Mouse (Mus musculus): ENCODE results near the gene Cpne9. TPM values are rescaled to one million over a fixed set of nuclear protein-coding genes. Genes with fewer than 3 reads are reported as not detected.

Gene Cpne9
- total RNA-seq, 1 experiment: 2.9 TPM

DNA sequence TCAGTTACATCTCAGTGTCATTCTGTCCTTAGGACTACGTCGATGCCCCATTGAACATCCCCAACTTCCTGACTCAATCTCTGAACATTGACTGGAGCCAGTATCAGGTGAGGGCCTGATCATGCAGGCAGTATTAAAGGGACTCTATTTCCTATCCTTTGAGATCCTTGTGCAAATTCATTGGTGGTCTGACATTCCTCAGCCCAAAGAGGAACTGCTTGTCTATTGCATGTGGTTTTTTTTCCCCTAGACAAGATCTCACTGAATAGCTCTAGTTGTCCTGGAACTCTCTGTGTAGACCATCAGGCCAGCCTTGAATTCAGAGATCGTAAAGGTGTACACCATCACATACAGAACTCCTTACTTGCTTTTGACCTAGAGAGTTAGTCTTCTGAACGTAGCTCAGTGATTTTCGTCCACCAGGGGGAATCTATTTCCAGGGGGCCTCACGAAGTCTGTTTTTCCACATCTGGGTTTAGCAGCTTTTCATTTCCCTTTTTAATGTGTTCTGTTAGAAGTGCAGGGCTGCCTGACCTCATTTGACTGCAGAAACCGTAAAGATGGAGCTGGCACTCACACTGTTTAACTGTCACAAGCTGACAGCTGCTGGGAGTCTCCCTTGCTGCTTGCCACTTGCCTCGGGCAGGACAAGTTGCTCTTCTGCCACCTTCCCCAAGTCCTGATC, 20.8 kb upstream of the Cpne9 start:
- no peak for DNase-seq (ENCODE audit: low read depth, low spot score)
- Histone ChIP-seq H3K27ac (ENCODE audit: insufficient read depth, low read depth, low read length, poor library complexity, severe bottlenecking) (peak overlapping the region; percentile 18; the same call in 1 of the 2 replicates), H3K4me3 (ENCODE audit: insufficient read depth in 1 of 2, low read depth in 1 of 2, low read length in 2 of 2, poor library complexity in 1 of 2, severe bottlenecking in 1 of 2) (no peak overlapping the region), H3K9me3 (ENCODE audit: control insufficient read depth, insufficient read depth, low read depth, low read length) (no peaks in the 10 kb centered on the region), H3K4me1 (ENCODE audit: control insufficient read depth in 2 of 2, insufficient read depth in 2 of 2, low read length in 2 of 2, poor library complexity in 1 of 2) (peaks cover 0 to 2% of the 10 kb centered on the region in 2 experiments; a peak in 1 of 4 replicates), H3K9ac (ENCODE audit: insufficient read depth, low read depth, low read length, poor library complexity, severe bottlenecking) (no peak overlapping the region), H3K36me3 (ENCODE audit: control insufficient read depth, insufficient read depth, low read length, poor library complexity, severe bottlenecking) (peaks cover 36% of the 10 kb centered on the region)
- in situ Hi-C loops (cut with MboI; ENCODE audit: low sequenced_read_pairs in 2 of 2, unreplicated experiment in 2 of 2): no loop called here
- TF ChIP-seq ZNF384 (IDR thresholded peaks at IDR 0.05; ENCODE audit: low read depth, low read length) (no peak), HCFC1 (IDR thresholded peaks at IDR 0.05; ENCODE audit: borderline replicate concordance, insufficient read depth, low read length) (no peak), ZC3H11A (IDR thresholded peaks at IDR 0.05; ENCODE audit: borderline replicate concordance, low read depth, low read length) (no peak), MAFK (IDR thresholded peaks at IDR 0.05; ENCODE audit: insufficient read depth, low read depth, low read length) (no peak), CHD2 (IDR thresholded peaks at IDR 0.05; ENCODE audit: low read depth, low read length) (no peak)

DNA sequence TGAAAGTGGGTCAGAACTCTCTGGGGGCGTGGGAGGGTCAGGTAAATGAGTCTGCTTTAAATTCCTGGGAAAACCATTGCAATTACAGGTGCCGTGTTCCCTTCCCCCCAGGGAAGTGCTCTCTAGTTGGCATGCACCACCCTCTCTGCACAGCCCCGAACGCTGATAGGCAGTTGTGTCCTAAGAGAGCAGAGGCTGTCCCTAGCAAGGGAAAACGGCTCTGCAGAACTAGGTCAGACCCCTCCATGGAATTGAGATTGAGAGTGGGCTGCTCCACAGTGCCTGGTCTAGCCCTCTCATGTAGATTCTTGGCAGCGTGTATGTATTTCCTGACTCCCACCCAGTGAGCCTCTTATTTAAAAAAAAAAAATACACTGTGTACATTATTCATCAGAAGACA, 18.6 kb upstream of the Cpne9 start:
- DNase-seq (ENCODE audit: low read depth, low spot score): no peak
- H3K36me3 ChIP-seq (ENCODE audit: control insufficient read depth, insufficient read depth, low read length, poor library complexity, severe bottlenecking): peaks cover 34% of the 10 kb centered on the region
- TF ChIP-seq ZC3H11A (IDR thresholded peaks at IDR 0.05; ENCODE audit: borderline replicate concordance, low read depth, low read length) (no peak), ZNF384 (IDR thresholded peaks at IDR 0.05; ENCODE audit: low read depth, low read length) (no peak), CHD2 (IDR thresholded peaks at IDR 0.05; ENCODE audit: low read depth, low read length) (no peak), HCFC1 (IDR thresholded peaks at IDR 0.05; ENCODE audit: borderline replicate concordance, insufficient read depth, low read length) (no peak), MAFK (IDR thresholded peaks at IDR 0.05; ENCODE audit: insufficient read depth, low read depth, low read length) (no peak)
- H3K4me3 ChIP-seq (ENCODE audit: insufficient read depth in 1 of 2, low read depth in 1 of 2, low read length in 2 of 2, poor library complexity in 1 of 2, severe bottlenecking in 1 of 2): no peak overlapping the region
- no peak overlapping the region for H3K9ac ChIP-seq (ENCODE audit: insufficient read depth, low read depth, low read length, poor library complexity, severe bottlenecking)
- H3K27ac ChIP-seq (ENCODE audit: insufficient read depth, low read depth, low read length, poor library complexity, severe bottlenecking): no peak overlapping the region
- in situ Hi-C loops (cut with MboI; ENCODE audit: low sequenced_read_pairs in 2 of 2, unreplicated experiment in 2 of 2): no loop called here
- H3K9me3 ChIP-seq (ENCODE audit: control insufficient read depth, insufficient read depth, low read depth, low read length): no peaks in the 10 kb centered on the region
- peaks cover 2 to 13% of the 10 kb centered on the region in 2 experiments; a peak in 3 of 4 replicates for H3K4me1 ChIP-seq (ENCODE audit: control insufficient read depth in 2 of 2, insufficient read depth in 2 of 2, low read length in 2 of 2, poor library complexity in 1 of 2)

DNA sequence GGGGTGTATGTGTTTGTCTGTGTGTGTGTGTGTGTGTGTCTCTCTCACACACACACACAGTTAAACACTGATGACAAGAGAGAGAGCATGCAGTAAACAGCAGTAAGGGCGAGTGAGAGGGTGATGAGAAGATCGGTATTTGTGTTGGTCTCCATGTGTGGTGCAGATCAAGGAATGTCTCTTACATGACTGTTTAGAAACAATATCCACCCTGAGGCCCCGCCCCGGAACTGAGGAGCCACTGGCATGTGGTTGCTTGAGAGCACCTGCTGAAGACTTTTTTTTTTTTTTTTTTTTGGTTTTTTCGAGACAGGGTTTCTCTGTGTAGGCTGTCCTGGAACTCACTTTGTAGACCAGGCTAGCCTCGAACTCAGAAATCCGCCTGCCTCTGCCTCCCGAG, 17.7 kb upstream of the Cpne9 start:
- TF ChIP-seq HCFC1 (IDR thresholded peaks at IDR 0.05; ENCODE audit: borderline replicate concordance, insufficient read depth, low read length) (no peak), MAFK (IDR thresholded peaks at IDR 0.05; ENCODE audit: insufficient read depth, low read depth, low read length) (no peak)
- H3K4me1 ChIP-seq (ENCODE audit: control insufficient read depth in 2 of 2, insufficient read depth in 2 of 2, low read length in 2 of 2, poor library complexity in 1 of 2): peaks cover 2 to 11% of the 10 kb centered on the region in 2 experiments; a peak in 3 of 4 replicates
- no peak overlapping the region for H3K27ac ChIP-seq (ENCODE audit: insufficient read depth, low read depth, low read length, poor library complexity, severe bottlenecking)
- H3K36me3 ChIP-seq (ENCODE audit: control insufficient read depth, insufficient read depth, low read length, poor library complexity, severe bottlenecking): peaks cover 40% of the 10 kb centered on the region
- H3K9me3 ChIP-seq (ENCODE audit: control insufficient read depth, insufficient read depth, low read depth, low read length): no peaks in the 10 kb centered on the region
- H3K4me3 ChIP-seq (ENCODE audit: insufficient read depth in 1 of 2, low read depth in 1 of 2, low read length in 2 of 2, poor library complexity in 1 of 2, severe bottlenecking in 1 of 2): no peak overlapping the region
- DNase-seq (ENCODE audit: low read depth, low spot score): no peak
- in situ Hi-C loops (cut with MboI; ENCODE audit: low sequenced_read_pairs in 2 of 2, unreplicated experiment in 2 of 2): no loop called here
- no peak overlapping the region for H3K9ac ChIP-seq (ENCODE audit: insufficient read depth, low read depth, low read length, poor library complexity, severe bottlenecking)

DNA sequence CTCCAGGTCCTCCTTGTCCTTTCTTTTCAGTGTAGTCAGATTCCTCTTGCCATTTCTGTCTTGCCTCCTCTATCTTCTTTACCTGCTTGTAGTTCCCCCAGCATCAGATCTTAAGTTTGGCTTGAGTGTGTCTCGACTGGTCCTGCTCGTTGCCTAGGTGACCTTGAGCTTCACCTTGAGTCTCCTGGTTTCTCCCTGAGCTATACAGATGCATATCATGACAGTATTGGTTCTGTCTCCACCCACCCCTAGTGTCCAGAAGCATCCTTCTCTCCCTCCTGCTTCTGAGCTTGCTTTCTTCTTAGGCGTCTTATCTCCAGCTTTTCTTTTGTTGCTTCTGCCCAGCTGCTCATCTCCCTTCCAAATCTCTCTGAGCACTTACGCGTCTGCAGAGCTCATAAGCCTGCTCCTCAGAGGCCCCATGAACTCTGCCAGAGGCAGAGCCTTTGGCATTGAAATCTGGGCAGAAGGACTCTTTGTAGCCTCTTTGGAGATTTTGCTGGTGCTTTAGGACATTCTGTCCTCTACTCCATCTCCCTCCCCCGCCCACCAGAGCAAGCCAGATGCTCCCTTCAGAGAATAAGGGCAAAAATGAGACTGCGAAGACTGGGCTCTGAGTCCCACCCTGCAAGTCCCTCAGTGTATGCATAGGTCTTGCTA, 15.0 kb upstream of the Cpne9 start:
- H3K36me3 ChIP-seq (ENCODE audit: control insufficient read depth, insufficient read depth, low read length, poor library complexity, severe bottlenecking): peaks cover 46% of the 10 kb centered on the region
- in situ Hi-C loops (cut with MboI; ENCODE audit: low sequenced_read_pairs in 2 of 2, unreplicated experiment in 2 of 2): no loop called here

More for the DNA sequence above, 15.0 kb upstream of the Cpne9 start:
- DNase-seq (ENCODE audit: low read depth, low spot score): no peak
- Histone ChIP-seq H3K9me3 (ENCODE audit: control insufficient read depth, insufficient read depth, low read depth, low read length) (no peaks in the 10 kb centered on the region), H3K4me3 (ENCODE audit: insufficient read depth in 1 of 2, low read depth in 1 of 2, low read length in 2 of 2, poor library complexity in 1 of 2, severe bottlenecking in 1 of 2) (no peak overlapping the region), H3K27ac (ENCODE audit: insufficient read depth, low read depth, low read length, poor library complexity, severe bottlenecking) (peak overlapping the region; percentile 43; the same call in 1 of the 2 replicates), H3K4me1 (ENCODE audit: control insufficient read depth in 2 of 2, insufficient read depth in 2 of 2, low read length in 2 of 2, poor library complexity in 1 of 2) (peaks cover 2 to 11% of the 10 kb centered on the region in 2 experiments; a peak in 3 of 4 replicates), H3K9ac (ENCODE audit: insufficient read depth, low read depth, low read length, poor library complexity, severe bottlenecking) (no peak overlapping the region)
- TF ChIP-seq ZNF384 (IDR thresholded peaks at IDR 0.05; ENCODE audit: low read depth, low read length) (no peak), ZC3H11A (IDR thresholded peaks at IDR 0.05; ENCODE audit: borderline replicate concordance, low read depth, low read length) (no peak), CHD2 (IDR thresholded peaks at IDR 0.05; ENCODE audit: low read depth, low read length) (no peak), MAFK (IDR thresholded peaks at IDR 0.05; ENCODE audit: insufficient read depth, low read depth, low read length) (no peak), HCFC1 (IDR thresholded peaks at IDR 0.05; ENCODE audit: borderline replicate concordance, insufficient read depth, low read length) (no peak)

Data from ES-E14 (cell line).